Mouse (Mus musculus) C2C12 (cell line): ENCODE data around the gene Ptpn13. TPM values are rescaled to one million over a fixed set of nuclear protein-coding genes. Genes with fewer than 3 reads are reported as not detected.

Source experiments
- H3K27me3 ChIP-seq: one replicate; pipeline ENCODE4 v1.6.1; 2011; ENCODE audit not compliant: control insufficient read depth, insufficient read depth, insufficient read length
- H3K36me3 ChIP-seq: one replicate; pipeline ENCODE4 v1.6.1; 2011; ENCODE audit not compliant: control insufficient read depth, insufficient read depth
- H3K4me3 ChIP-seq: one replicate; pipeline ENCODE4 v1.5.1; 2011; ENCODE audit warnings: mild to moderate bottlenecking, control low read depth; ENCODE audit not compliant: poor library complexity, insufficient read depth, severe bottlenecking
- H3K79me2 ChIP-seq: one replicate; pipeline ENCODE4 v1.6.1; 2011; ENCODE audit not compliant: control insufficient read depth, insufficient read depth
- H3K79me3 ChIP-seq: one replicate; pipeline ENCODE4 v1.6.1; 2011; ENCODE audit warnings: low read depth, control low read depth
- H3ac ChIP-seq: one replicate; pipeline ENCODE3; 2011; ENCODE audit warnings: low read depth; ENCODE audit not compliant: control insufficient read depth, insufficient read length
- CEBPB ChIP-seq: IDR thresholded peaks from one replicate; pipeline ENCODE4 v1.6.1; 2011; ENCODE audit warnings: low read depth, mild to moderate bottlenecking, control low read depth, moderate library complexity
- CTCF ChIP-seq: IDR thresholded peaks from one replicate; pipeline ENCODE4 v1.5.1; 2011; ENCODE audit not compliant: control insufficient read depth, insufficient read depth, insufficient read length
- FOSL1 ChIP-seq: IDR thresholded peaks from one replicate; pipeline ENCODE4 v1.8.0; 2011; ENCODE audit warnings: mild to moderate bottlenecking, low read length; ENCODE audit not compliant: poor library complexity, insufficient read depth, severe bottlenecking
- MAX ChIP-seq: IDR thresholded peaks from one replicate; pipeline ENCODE4 v1.6.1; 2011; ENCODE audit warnings: mild to moderate bottlenecking, control low read depth
- MYOD1 ChIP-seq: IDR thresholded peaks from one replicate; pipeline ENCODE4 v1.6.1; 2011; ENCODE audit warnings: low read depth; ENCODE audit not compliant: control insufficient read depth, insufficient read length
- MYOG ChIP-seq: IDR thresholded peaks from one replicate; pipeline ENCODE4 v1.6.1; 2011; ENCODE audit not compliant: control insufficient read depth, insufficient read length; ENCODE audit errors: extremely low read depth
- USF1 ChIP-seq: IDR thresholded peaks from one replicate; pipeline ENCODE4 v1.6.1; 2011; ENCODE audit warnings: low read depth, mild to moderate bottlenecking, control low read depth, moderate library complexity
- polyA plus RNA-seq: library from polyadenylated mRNA; unstranded; fragments of >200 nt; fragmentation: generic; extraction: Trizol; gene quantifications from one replicate; pipeline ENCODE4 v1.2.1, GENCODE M21; 2012; ENCODE audit warnings: missing spikeins

Gene Ptpn13
- polyA plus RNA-seq, 1 experiment: 1.8 TPM

DNA sequence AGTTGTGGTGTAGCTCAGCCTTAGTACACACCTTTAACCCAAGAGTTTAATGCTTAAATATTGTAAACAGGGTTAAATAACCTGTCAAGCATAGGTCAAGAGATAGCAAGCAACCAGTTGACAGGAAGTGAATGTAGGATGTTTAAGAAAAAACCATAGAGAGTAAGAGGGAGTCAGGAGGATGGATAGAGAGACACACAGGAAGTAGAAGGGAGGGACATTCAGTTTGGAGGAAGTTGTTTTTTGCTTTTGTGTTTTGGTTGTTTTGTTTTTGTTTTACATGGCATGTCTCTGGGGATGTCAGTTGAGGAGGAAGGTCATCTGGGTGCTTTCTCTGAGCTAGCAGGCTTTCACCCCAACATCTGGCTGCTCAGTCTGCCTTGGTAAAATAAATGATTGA lies 91.6 kb downstream of the Ptpn13 start:
- H3K79me3 ChIP-seq: no peaks in the 10 kb centered on the region
- TF ChIP-seq USF1: no peak
- TF ChIP-seq MYOD1: no peak
- TF ChIP-seq MAX: no peak
- no peak for TF ChIP-seq CEBPB
- TF ChIP-seq CTCF: no peak
- no peak for TF ChIP-seq FOSL1
- TF ChIP-seq MYOG: no peak
- no peaks in the 10 kb centered on the region for H3K36me3 ChIP-seq
- no peaks in the 10 kb centered on the region for H3K79me2 ChIP-seq
- H3K4me3 ChIP-seq: no peak overlapping the region
- H3ac ChIP-seq: no peak overlapping the region
- H3K27me3 ChIP-seq: no peaks in the 10 kb centered on the region

DNA sequence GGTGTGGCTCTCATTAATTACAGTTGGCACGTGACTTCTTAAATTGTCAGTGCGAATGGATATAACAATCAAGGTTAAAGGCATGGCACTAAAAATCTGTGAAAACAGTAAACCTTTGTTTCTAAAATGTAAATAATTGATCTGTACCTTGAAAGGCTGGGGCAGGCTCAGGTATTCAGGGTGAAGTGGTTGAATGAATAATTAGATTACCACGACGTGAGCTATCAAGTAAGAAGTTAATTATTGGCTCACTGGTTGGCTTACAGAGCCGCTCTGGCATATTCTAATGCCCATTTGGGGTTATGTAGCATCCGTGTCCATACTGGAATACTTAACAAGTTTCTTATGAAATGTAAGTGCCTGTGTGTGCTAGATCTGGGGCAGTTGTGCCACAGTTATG lies 92.6 kb downstream of the Ptpn13 start:
- TF ChIP-seq FOSL1 (no peak), MYOD1 (no peak), MYOG (no peak), CEBPB (no peak), USF1 (no peak), CTCF (no peak)
- no peak overlapping the region for H3ac ChIP-seq
- H3K79me2 ChIP-seq: no peaks in the 10 kb centered on the region
- H3K4me3 ChIP-seq: no peak overlapping the region
- H3K36me3 ChIP-seq: no peaks in the 10 kb centered on the region
- no peaks in the 10 kb centered on the region for H3K27me3 ChIP-seq
- no peaks in the 10 kb centered on the region for H3K79me3 ChIP-seq

DNA sequence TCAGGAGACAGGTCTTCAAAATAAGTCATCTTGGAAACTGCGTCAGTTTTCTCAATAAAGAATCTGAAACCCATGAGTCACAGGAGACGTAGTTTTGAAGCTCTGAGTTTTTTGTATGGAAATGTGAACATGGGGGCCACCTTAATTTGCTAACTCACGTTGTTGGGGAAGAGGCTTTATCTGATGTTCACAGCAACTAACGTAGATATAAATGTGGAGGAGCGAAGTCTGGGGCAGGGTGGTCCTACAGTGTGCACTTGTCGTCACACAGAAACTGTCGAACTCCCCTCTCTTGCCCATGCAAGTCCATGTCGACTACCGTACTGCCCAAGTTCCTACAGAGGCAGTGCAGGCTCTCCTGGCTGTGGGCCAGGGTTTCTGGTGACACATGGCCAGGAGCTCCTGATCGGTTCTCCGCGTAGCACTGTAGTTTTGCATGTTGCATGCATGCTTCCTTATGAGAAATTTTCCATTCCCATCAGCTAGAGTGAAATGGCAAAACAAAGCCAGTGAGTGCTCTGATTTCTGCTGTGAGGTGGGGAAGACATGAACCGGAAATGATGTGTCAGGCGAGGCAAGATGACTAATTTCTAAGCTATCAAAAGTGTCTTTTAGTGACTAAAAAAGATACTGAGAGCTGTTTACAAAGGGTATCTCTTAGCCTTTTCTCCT lies 93.9 kb downstream of the Ptpn13 start:
- TF ChIP-seq MYOD1 (no peak), CTCF (no peak), MAX (no peak), CEBPB (no peak), FOSL1 (no peak), MYOG (no peak), USF1 (no peak)
- H3K36me3 ChIP-seq: no peaks in the 10 kb centered on the region
- no peaks in the 10 kb centered on the region for H3K79me3 ChIP-seq
- no peak overlapping the region for H3ac ChIP-seq
- H3K4me3 ChIP-seq: no peak overlapping the region
- H3K27me3 ChIP-seq: no peaks in the 10 kb centered on the region
- H3K79me2 ChIP-seq: no peaks in the 10 kb centered on the region

DNA sequence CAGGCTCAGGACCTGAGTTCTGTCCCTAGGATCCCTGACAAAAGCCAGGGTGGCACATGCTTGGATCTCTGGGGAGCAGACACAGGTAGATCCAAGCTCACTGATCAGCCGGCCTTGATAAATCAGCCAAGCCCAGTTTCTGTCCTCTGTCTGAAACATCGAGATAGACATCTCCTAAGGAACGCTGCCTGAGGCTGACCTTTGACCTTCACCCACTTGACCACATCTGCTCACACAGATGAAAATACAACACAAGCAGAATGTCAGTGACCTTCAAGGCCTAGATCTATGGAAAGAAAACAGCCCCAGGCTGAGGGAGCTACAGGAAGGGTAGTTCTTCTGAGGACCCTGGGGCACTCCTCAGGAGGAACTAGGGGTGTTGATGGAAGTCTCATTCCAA lies 97.4 kb downstream of the Ptpn13 start:
- no peaks in the 10 kb centered on the region for H3K79me3 ChIP-seq

DNA sequence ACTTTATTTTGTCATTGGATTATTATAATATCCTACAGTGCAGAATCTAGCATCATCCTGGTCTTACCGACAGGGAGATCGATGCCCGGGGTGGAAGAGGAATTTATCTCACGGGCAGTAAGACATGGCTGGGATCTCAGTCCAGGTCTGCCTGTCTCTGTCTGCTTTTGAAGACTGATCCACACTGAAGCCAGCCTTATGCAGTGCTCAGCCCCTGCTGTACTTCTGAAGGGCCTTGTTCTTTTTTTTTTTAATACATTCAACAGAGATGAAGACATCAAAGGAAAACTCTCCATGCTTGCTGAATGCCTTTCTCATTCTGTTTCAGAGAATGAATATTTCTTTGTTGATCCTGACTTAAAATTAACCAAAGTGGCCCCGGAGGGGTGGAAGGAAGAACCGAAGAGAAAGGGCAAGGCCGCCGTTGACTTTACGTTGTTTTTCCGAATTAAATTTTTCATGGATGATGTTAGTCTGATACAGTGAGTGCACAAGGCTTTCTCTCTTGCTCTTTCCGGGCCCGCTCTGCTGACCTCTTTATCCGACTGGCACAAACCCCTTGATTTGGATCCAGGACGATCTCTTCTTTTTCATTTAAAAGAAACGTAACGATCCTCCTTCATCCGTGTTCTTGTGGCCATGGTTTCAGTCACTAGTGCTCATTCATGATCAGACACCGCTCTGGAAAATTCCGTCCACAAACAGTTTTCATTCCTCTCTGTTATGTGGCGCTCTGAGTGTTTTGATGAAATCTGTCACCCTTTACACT lies 101.9 kb downstream of the Ptpn13 start:
- H3K79me3 ChIP-seq: no peaks in the 10 kb centered on the region
- H3K36me3 ChIP-seq: no peaks in the 10 kb centered on the region
- no peak overlapping the region for H3K4me3 ChIP-seq
- no peaks in the 10 kb centered on the region for H3K27me3 ChIP-seq
- H3ac ChIP-seq: no peak overlapping the region
- TF ChIP-seq USF1: no peak
- no peak for TF ChIP-seq MYOD1
- TF ChIP-seq FOSL1: no peak
- no peak for TF ChIP-seq MYOG
- no peak for TF ChIP-seq CTCF
- TF ChIP-seq CEBPB: no peak
- TF ChIP-seq MAX: no peak
- no peaks in the 10 kb centered on the region for H3K79me2 ChIP-seq

More for the DNA sequence above, 97.4 kb downstream of the Ptpn13 start:
- Histone ChIP-seq H3K79me2 (no peaks in the 10 kb centered on the region), H3K36me3 (no peaks in the 10 kb centered on the region), H3K4me3 (no peak overlapping the region), H3ac (no peak overlapping the region), H3K27me3 (no peaks in the 10 kb centered on the region)
- TF ChIP-seq CEBPB (no peak), MYOD1 (no peak), FOSL1 (no peak), CTCF (no peak), MAX (no peak), MYOG (no peak), USF1 (no peak)
